Mouse (Mus musculus): Measurements from ENCODE around the gene Insr.

- TF ChIP-seq GATA1 (IDR thresholded peaks at IDR 0.05; ENCODE audit: low read length) (no peak), TAL1 (IDR thresholded peaks at IDR 0.05; ENCODE audit: low read length) (no peak)
These were observed 44.8 kb downstream of the Insr start for GRCm38 (mm10) chr8:3234569-3234968.

Measured in erythroblast, embryonic 14.5 days (primary cell).